Mouse (Mus musculus) CH12.LX (cell line): Measurements from ENCODE around the gene Hcfc1.

ENCODE experiments used
- CTCF ChIP-seq, 2 experiments: IDR thresholded peaks in 1 of 2; conservative IDR thresholded peaks in 1 of 2; 2 replicates each; pipeline ENCODE4 v1.5.1; 2011 to 2012; ENCODE audit warnings: low read depth in 2 of 2, low read length in 2 of 2, improper control_type of control experiment in 1 of 2, inconsistent platforms in 1 of 2, mild to moderate bottlenecking in 1 of 2, moderate library complexity in 1 of 2
- E2F4 ChIP-seq: IDR thresholded peaks from 2 replicates; pipeline ENCODE4 v1.6.1; 2011; ENCODE audit warnings: low read depth, low read length, improper control_type of control experiment; ENCODE audit not compliant: insufficient replicate concordance
- NELFE ChIP-seq: IDR thresholded peaks from 2 replicates; pipeline ENCODE4 v1.6.1; 2011; ENCODE audit warnings: low read depth, low read length, improper control_type of control experiment

DNA sequence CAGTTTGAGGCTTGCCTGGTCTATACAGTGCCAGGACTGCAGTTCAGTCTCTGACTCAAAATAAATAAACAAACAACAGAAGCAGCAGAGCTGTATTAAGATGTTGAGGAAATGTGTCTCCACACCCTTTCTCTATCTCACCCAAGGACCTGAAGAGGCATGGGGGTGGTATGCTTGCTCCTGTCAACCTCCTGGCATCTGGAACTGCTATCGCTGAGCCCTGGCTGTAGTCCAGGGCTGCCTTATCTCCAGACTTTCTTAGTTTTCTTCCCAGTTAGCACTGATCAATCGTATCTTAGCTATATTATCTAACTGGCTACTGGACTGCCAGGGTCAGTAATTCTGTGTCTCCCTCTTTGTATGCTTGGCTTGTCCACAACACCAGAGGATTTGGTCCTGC is 24.3 kb downstream of the Hcfc1 start:
- TF ChIP-seq E2F4: no peak
- TF ChIP-seq CTCF (conservative IDR thresholded peaks at IDR 0.05 in 1 of 2, IDR thresholded peaks at IDR 0.05 in 1 of 2; ENCODE audit: low read depth in 2 of 2, low read length in 2 of 2): no peak
- no peak for TF ChIP-seq NELFE
